Mouse (Mus musculus): ENCODE results near the gene Mrpl43.
A peak's percentile ranks its signal among the peaks of the same experiment; 100 is the strongest.

Gene Mrpl43

GRCm38 (mm10) chr19:45007021-45007420 is 779 bp upstream of the Mrpl43 start:
- DNase-seq (ENCODE audit: low read depth) = peak; percentile 55

DNA sequence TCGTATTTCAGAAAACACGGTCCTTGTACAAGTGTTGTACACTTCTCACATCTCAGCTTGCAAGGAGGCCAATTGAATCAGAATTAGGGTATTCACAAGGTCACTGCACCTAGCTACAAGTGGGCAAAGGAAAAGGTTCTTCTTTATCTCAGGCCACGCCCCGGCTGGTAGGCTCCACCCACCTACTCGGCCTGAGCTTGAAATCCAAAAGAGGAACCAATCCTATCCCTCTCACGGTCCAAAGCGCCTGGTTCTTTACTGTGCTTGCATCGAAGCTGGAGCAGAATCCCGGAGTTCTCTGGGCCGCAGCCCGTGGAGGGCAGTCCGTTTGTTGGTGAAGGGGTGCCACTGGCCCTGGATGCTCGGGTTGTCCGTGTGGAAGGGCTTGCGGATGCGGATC is 798 bp downstream of the Mrpl43 start, which contains the start of gene Twnk:
TSS of gene Twnk (plus strand) at position 220 of the 400 bp plus-strand sequence.
- peak; percentile 77 for DNase-seq (ENCODE audit: low read depth)

DNA sequence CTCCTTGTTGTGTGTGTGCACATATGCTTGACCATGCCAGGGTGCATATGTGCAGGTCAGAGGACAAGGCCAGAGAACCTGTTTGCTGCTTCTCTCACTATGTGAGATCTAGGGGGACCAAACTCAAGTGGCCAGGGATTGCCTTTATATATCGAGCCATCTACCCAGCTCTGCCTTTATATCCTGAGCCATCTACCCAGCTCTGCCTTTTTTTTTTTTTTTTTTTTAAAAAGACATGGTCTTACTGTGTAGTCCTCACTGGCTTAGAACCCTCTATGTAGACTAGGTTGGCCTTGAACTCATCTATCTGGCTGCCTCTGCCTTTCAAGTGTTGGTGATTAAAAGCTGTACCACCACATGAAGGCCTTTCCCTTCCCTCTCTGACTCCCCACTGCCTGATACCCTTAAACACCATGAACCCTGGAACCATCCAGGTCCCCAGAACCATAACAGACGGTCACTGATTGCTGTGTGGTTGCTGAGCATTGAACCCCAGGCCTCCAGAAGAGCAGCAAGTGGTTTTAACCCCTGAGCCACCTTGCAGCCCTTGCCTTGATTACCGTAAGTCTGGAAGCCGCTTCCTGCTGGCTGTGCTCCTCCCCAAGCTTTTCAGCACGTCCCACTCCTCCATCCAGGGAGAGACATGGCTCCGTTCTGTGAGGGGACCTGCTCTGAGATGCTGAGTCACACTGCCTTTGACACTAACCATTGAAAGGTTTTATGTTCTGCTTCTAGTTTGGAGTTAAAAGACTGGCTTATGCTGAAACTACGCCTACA is 2.3 kb downstream of the Mrpl43 start:
- DNase-seq (ENCODE audit: low read depth) = no peak

- DNase-seq (ENCODE audit: low read depth) = no peak
Observed at GRCm38 (mm10) chr19:45002301-45002700, 3.9 kb downstream of the Mrpl43 start.

GRCm38 (mm10) chr19:44999647-45000046 is 6.6 kb downstream of the Mrpl43 start:
- no peak for DNase-seq (ENCODE audit: low read depth)

DNA sequence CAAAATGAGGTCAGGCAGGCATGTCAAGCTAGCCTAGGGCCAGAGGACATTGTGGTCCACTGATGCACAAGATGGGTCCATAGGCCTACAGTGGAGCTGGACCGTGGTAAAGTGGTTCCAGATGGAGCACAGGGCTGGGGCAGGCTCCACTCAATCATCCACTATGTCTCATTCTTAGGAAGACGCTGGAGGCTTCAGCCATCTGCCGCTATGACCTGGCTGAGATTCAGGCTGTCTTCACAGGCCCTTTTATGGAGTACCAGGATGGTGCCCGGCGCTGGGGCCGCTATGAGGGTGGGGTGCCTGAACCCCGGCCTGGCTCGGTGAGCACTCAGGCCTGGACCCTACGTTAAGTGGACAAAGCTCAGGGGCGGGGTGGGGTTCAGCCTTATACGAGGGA is 8.5 kb downstream of the Mrpl43 start:
- DNase-seq (ENCODE audit: low read depth) = no peak

- DNase-seq (ENCODE audit: low read depth) = no peak
Observed at GRCm38 (mm10) chr19:44992712-44993111, 13.5 kb downstream of the Mrpl43 start.

- DNase-seq (ENCODE audit: low read depth) = no peak
Observed at GRCm38 (mm10) chr19:44992246-44992645, 14.0 kb downstream of the Mrpl43 start.

GRCm38 (mm10) chr19:44991031-44991430 is 15.2 kb downstream of the Mrpl43 start:
- DNase-seq (ENCODE audit: low read depth) = no peak

DNA sequence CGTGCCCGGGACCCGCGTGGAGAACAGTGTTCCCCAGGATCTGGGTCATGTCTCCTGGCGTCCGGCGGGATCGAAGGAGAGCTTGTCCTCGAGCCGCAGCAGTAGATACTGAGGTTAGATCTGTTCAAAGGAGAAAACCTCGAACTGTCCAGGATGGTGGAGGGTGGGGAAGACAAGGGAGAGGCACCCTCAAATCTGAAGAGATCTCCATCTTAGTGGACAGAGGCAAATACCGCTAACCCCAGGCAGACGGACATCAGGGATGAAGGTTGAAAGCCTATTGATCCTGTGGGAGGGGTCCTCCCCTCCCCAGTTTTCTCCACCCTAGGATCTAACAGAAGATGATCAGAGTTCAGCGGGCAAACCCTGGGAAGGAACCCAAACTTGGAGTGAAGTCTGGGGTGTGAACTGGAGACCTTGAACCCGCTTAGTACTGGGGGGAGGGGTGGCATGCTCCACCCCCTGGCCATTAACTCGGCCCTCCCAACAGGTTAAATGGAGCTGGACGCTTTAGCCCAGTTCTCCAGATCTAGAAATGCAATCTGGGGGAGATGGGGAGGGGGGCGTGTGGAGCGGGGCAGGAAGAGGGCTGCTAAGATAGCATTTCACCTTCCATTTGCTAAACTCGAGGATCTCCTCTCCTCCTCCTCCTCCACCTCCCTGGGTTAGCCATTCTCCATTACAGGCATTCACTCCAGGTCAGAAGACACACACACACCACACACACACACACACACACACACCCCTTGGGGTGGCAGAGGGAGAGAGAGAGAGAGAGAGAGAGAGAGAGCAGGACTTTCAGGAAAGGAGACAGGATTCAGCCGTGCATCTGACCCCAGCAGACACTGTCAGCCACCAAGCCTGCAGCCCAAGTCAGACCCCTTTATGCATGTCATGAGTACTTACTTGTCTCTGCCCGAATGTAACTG is 16.4 kb downstream of the Mrpl43 start:
- no peak for DNase-seq (ENCODE audit: low read depth)

GRCm38 (mm10) chr19:44988831-44989566 is 17.2 kb downstream of the Mrpl43 start, which contains the start of gene Sema4g:
Sema4g (plus strand) TSS chr19:44989101.
- peak; percentile 41 for DNase-seq (ENCODE audit: low read depth)

- no peak for DNase-seq (ENCODE audit: low read depth)
Observed at GRCm38 (mm10) chr19:44988321-44988720, 17.9 kb downstream of the Mrpl43 start.

- no peak for DNase-seq (ENCODE audit: low read depth)
Observed at GRCm38 (mm10) chr19:44987851-44988250, 18.4 kb downstream of the Mrpl43 start.

GRCm38 (mm10) chr19:44987004-44987403 is 19.2 kb downstream of the Mrpl43 start:
- DNase-seq (ENCODE audit: low read depth) = no peak

GRCm38 (mm10) chr19:44985159-44985988 is 20.9 kb downstream of the Mrpl43 start:
- no peak for DNase-seq (ENCODE audit: low read depth)

GRCm38 (mm10) chr19:44984420-44984819 is 21.8 kb downstream of the Mrpl43 start:
- DNase-seq (ENCODE audit: low read depth) = no peak

DNA sequence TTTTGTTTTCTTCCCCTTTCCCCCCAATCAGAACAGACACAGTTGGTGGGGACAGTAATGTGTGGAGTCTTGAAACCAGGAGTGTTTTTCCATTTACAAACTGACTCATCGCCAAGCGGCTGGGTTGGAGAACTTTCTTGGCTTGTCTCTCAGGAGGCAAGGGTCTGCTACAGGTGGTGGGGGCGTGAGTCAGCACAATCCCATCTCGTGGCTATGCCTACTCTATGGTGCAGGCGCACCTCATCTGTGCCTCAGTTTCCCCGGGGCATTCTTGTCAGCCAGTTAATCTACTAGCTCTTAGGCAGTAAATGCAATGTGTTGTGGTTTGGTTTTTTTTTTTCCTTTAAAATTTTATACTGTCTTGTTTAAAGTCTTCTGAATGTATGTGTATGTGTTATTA is 22.9 kb downstream of the Mrpl43 start:
- no peak for DNase-seq (ENCODE audit: low read depth)

DNA sequence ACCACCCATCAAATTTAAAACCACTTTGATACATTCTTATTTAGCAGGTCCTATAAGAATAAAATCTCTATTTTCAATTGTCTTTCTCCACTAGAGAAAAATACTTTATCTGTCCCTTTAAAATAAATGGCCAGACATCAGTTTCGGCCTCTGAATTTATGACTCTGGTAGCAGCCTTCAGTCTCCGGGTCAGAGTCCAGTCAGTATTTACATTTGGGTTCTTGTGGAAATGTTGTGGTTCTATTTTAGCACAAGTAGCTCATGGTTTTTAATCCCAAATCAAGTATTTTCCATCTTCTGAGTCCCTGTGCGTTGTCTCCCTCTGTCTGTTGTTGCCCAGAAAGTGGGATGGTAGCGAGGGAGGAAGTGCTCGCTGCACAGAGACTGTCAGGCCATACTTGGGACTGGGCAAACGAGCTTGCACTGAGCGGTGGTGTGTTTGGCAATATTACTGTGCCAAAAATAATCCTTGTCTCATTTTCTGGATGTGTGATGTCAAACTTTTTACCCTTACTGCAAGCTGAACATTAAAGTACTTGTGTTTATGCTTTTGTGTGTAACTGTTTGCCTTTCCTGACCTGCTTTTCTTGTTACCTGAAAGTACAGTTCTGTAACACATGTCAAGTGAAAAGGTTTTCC is 23.6 kb downstream of the Mrpl43 start:
- no peak for DNase-seq (ENCODE audit: low read depth)

GRCm38 (mm10) chr19:44980787-44981186 is 25.5 kb downstream of the Mrpl43 start:
- DNase-seq (ENCODE audit: low read depth) = no peak

GRCm38 (mm10) chr19:44977148-44977547 is 29.1 kb downstream of the Mrpl43 start:
- DNase-seq (ENCODE audit: low read depth) = no peak

DNA sequence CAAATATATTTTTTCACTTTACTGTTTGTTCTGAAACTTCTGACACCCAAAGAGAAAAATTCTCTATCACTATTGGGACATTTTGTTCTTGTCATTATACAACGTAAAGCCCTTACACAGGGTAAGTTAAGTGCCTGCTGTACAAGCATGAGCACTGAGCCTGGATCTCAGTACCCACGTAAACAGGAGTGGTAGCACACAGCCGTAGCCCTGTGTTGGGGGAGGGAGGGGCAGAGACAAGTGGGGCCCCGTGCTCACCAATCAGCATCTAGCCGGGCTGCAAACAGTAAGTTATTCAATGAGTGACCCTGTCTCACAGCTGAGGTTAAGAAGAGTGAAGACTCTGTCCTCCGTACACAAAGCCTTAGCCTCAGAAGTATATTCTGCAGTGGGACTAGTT is 29.6 kb downstream of the Mrpl43 start:
- no peak for DNase-seq (ENCODE audit: low read depth)
